Comparison of ENCODE assay signal across 25 mouse cellular contexts in the genomic region with DNA sequence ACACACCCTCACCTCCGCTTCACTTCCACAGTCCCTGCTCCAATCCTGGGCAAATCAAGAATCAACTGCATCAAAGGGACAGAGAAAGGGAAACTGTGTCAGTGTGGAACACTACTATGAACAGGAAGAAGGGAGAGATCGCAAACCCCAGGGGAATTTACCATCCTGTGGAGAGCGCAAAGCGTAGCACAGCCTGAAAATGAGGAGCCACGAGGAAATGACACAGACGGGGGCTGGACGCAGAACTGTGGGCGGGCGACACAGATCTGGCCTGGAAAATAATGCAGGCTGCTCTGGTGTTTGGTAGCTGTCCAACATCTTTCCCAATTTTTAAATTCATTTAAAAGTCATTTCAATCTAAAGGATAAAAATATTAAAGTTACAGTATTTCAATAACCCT.
DNase-seq lines count a peak whose midpoint lies in the region; ATAC-seq and TF ChIP-seq lines count a peak whose summit lies in the region.
"Had no signal": no experiment of that assay in that cellular context is flagged by ENCODE, and none has a peak within 500 bp of the region (broad histone marks: within the 10 kb centered on the region; RNA-seq: fewer than 3 reads in every experiment).

No protein-coding gene starts in this region.

- in situ Hi-C loops in CH12.LX (cut with MboI; ENCODE audit: low pct_ligation_motif_present, low pct_unique_long_range_greater_than_20kb, low sequenced_read_pairs) = no loop called here

- no peak for TF ChIP-seq CTCF in lung, postnatal 0 days (IDR thresholded peaks at IDR 0.05)
- TF ChIP-seq CTCF in CH12.LX (conservative IDR thresholded peaks at IDR 0.05 in 1 of 2, IDR thresholded peaks at IDR 0.05 in 1 of 2; ENCODE audit: low read depth in 2 of 2, low read length in 2 of 2) = no peak

- WGBS in hindbrain, embryonic 15.5 days = 68% methylated on average over 9 of the region's 9 CpGs
- 84% methylated on average over 9 of the region's 9 CpGs for WGBS in hindbrain, embryonic 10.5 days
- WGBS in lung, postnatal 0 days = 57% methylated on average over 9 of the region's 9 CpGs

- TF ChIP-seq RAD21 in CH12.LX (IDR thresholded peaks at IDR 0.05; ENCODE audit: low read depth, low read length) = no peak

- TF ChIP-seq POLR2A in CH12.LX (IDR thresholded peaks at IDR 0.05; ENCODE audit: low read depth, low read length) = no peak

- H3K79me2 ChIP-seq in CH12.LX (replicated peaks; ENCODE audit: control insufficient read depth, extremely low read depth, insufficient read depth, poor library complexity, severe bottlenecking) = no peaks in the 10 kb centered on the region

- H3K4me2 ChIP-seq in hindbrain, embryonic 15.5 days = no peak overlapping the region
- H3K4me2 ChIP-seq in lung, postnatal 0 days (replicated peaks; ENCODE audit: low read depth, low read length) = no peak overlapping the region
- no peak overlapping the region for H3K4me2 ChIP-seq in CH12.LX (ENCODE audit: insufficient read depth, low read depth, poor library complexity, severe bottlenecking)
- H3K4me2 ChIP-seq: heart, embryonic 15.5 days; hindbrain, embryonic 13.5 days; kidney, embryonic 15.5 days; limb, embryonic 12.5 days; liver, embryonic 15.5 days had no signal

- H3K9me3 ChIP-seq in hindbrain, embryonic 15.5 days = no peaks in the 10 kb centered on the region
- H3K9me3 ChIP-seq in hindbrain, embryonic 10.5 days = no peaks in the 10 kb centered on the region
- H3K9me3 ChIP-seq in lung, postnatal 0 days (ENCODE audit: low read length) = no peaks in the 10 kb centered on the region
- H3K9me3 ChIP-seq in CH12.LX (replicated peaks; ENCODE audit: low read length) = no peaks in the 10 kb centered on the region
- H3K9me3 ChIP-seq: heart, embryonic 15.5 days; hindbrain, embryonic 13.5 days; kidney, embryonic 15.5 days; limb, embryonic 12.5 days; liver, embryonic 15.5 days had no signal

- H3K4me1 ChIP-seq in hindbrain, embryonic 15.5 days (replicated peaks) = no peaks in the 10 kb centered on the region
- H3K4me1 ChIP-seq in hindbrain, embryonic 10.5 days (replicated peaks) = 0 out of 2 replicates have a peak, but pooled peaks cover 2% of the 10 kb centered on the region
- H3K4me1 ChIP-seq in lung, postnatal 0 days (ENCODE audit: insufficient read depth, low read depth, low read length) = no peaks in the 10 kb centered on the region
- peaks cover 3 to 13% of the 10 kb centered on the region in 2 experiments for H3K4me1 ChIP-seq in CH12.LX (ENCODE audit: control insufficient read depth in 1 of 2, insufficient read depth in 2 of 2)
- H3K4me1 ChIP-seq: heart, embryonic 15.5 days; hindbrain, embryonic 13.5 days; kidney, embryonic 15.5 days; limb, embryonic 12.5 days; liver, embryonic 15.5 days had no signal

- no peaks in the 10 kb centered on the region for H3K36me3 ChIP-seq in hindbrain, embryonic 15.5 days
- no peaks in the 10 kb centered on the region for H3K36me3 ChIP-seq in hindbrain, embryonic 10.5 days
- no peaks in the 10 kb centered on the region for H3K36me3 ChIP-seq in lung, postnatal 0 days (ENCODE audit: insufficient read depth, low read length)
- H3K36me3 ChIP-seq in CH12.LX (replicated peaks in 1 of 2; ENCODE audit: control insufficient read depth in 1 of 2, insufficient read depth in 1 of 2, low read length in 1 of 2) = no peaks in the 10 kb centered on the region
- H3K36me3 ChIP-seq: heart, embryonic 15.5 days; hindbrain, embryonic 13.5 days; kidney, embryonic 15.5 days; limb, embryonic 12.5 days; liver, embryonic 15.5 days had no signal

- intact Hi-C loops in gastrocnemius, postnatal 36 days (cut with DNase I) = no loop called here

- H3K27ac ChIP-seq in hindbrain, embryonic 15.5 days (replicated peaks) = no peak overlapping the region
- no peak overlapping the region for H3K27ac ChIP-seq in hindbrain, embryonic 10.5 days
- no peak overlapping the region for H3K27ac ChIP-seq in lung, postnatal 0 days (ENCODE audit: low read length)
- no peak overlapping the region for H3K27ac ChIP-seq in CH12.LX (ENCODE audit: insufficient read depth, low read depth)
- H3K27ac ChIP-seq: heart, embryonic 15.5 days; hindbrain, embryonic 13.5 days; kidney, embryonic 15.5 days; layer of hippocampus, adult 2 months; left cerebral cortex, adult 2 months; limb, embryonic 12.5 days; liver, embryonic 15.5 days had no signal

- H3K27me3 ChIP-seq in hindbrain, embryonic 15.5 days = no peaks in the 10 kb centered on the region
- no peaks in the 10 kb centered on the region for H3K27me3 ChIP-seq in hindbrain, embryonic 10.5 days (ENCODE audit: insufficient read depth, poor library complexity, severe bottlenecking)
- no peaks in the 10 kb centered on the region for H3K27me3 ChIP-seq in lung, postnatal 0 days (replicated peaks; ENCODE audit: insufficient read depth, low read length)
- no peaks in the 10 kb centered on the region for H3K27me3 ChIP-seq in CH12.LX (replicated peaks)
- H3K27me3 ChIP-seq: heart, embryonic 15.5 days; hindbrain, embryonic 13.5 days; kidney, embryonic 15.5 days; limb, embryonic 12.5 days; liver, embryonic 15.5 days had no signal

- dilution Hi-C loops in CH12.LX (cut with MboI; ENCODE audit: extremely low pct_ligation_motif_present, extremely low pct_unique_long_range_greater_than_20kb, low sequenced_read_pairs) = no loop called here

- no peak for DNase-seq in hindbrain, embryonic 10.5 days (ENCODE audit: low spot score)
- peak; percentile 11 to 63 for DNase-seq in layer of hippocampus, adult 18-20 months (ENCODE audit: low spot score in 2 of 2)
- no peak for DNase-seq in layer of hippocampus, postnatal 25 days (ENCODE audit: extremely low spot score in 1 of 2, low spot score in 1 of 2)
- peak; percentile 49 for DNase-seq in lung, postnatal 0 days (ENCODE audit: low spot score)
- DNase-seq in lung, postnatal 36 days = no peak
- DNase-seq in CH12.LX (ENCODE audit: extremely low read depth) = peak; percentile 80
- DNase-seq in gastrocnemius, postnatal 36 days = no peak
- DNase-seq: adrenal gland, postnatal 14 days; cerebellum, adult 18-20 months; cerebellum, postnatal 10 days; gastrocnemius, postnatal 10 days; heart, postnatal 36 days; kidney, adult 18-20 months; thymus, postnatal 4 days had no signal

- no peak for TF ChIP-seq EP300 in lung, postnatal 0 days (IDR thresholded peaks at IDR 0.05)
- TF ChIP-seq EP300 in CH12.LX (IDR thresholded peaks at IDR 0.05; ENCODE audit: low read length) = no peak

- no peak overlapping the region for H3K9ac ChIP-seq in hindbrain, embryonic 15.5 days
- H3K9ac ChIP-seq in lung, postnatal 0 days (replicated peaks; ENCODE audit: low read depth) = no peak overlapping the region
- H3K9ac ChIP-seq in CH12.LX (ENCODE audit: insufficient read depth, low read depth) = no peak overlapping the region
- H3K9ac ChIP-seq: heart, embryonic 15.5 days; hindbrain, embryonic 13.5 days; kidney, embryonic 15.5 days; limb, embryonic 12.5 days; liver, embryonic 15.5 days had no signal

- ATAC-seq in hindbrain, embryonic 15.5 days (ENCODE audit: low FRiP score, low read depth) = peak; percentile 42; the same call in 1 of the 2 replicates
- ATAC-seq in lung, postnatal 0 days = 0 out of 2 replicates have a peak, but pooled peaks have one; percentile 38
- ATAC-seq: forebrain, embryonic 16.5 days; midbrain, embryonic 16.5 days had no signal

- no peak overlapping the region for H3K4me3 ChIP-seq in hindbrain, embryonic 15.5 days
- H3K4me3 ChIP-seq in hindbrain, embryonic 10.5 days = no peak overlapping the region
- no peak overlapping the region for H3K4me3 ChIP-seq in lung, postnatal 0 days (ENCODE audit: low read depth, low read length)
- H3K4me3 ChIP-seq in CH12.LX (replicated peaks in 1 of 3; ENCODE audit: low read depth in 2 of 3, low read length in 2 of 3, poor library complexity in 1 of 3) = no peak overlapping the region
- H3K4me3 ChIP-seq: erythroblast, embryonic 14.5 days; heart, embryonic 15.5 days; hindbrain, embryonic 13.5 days; kidney, embryonic 15.5 days; layer of hippocampus, adult 2 months; left cerebral cortex, adult 2 months; limb, embryonic 12.5 days; liver, embryonic 15.5 days had no signal

TF ChIP-seq in CH12.LX, 34 proteins besides CTCF, POLR2A, EP300 and RAD21:
- TF ChIP-seq NELFE (IDR thresholded peaks at IDR 0.05; ENCODE audit: low read depth, low read length) = no peak
- no peak for TF ChIP-seq ZC3H11A (IDR thresholded peaks at IDR 0.05; ENCODE audit: low read depth, low read length)
- TF ChIP-seq ETS1 (conservative IDR thresholded peaks at IDR 0.05; ENCODE audit: low read depth, low read length) = no peak
- no peak for TF ChIP-seq SMC3 (IDR thresholded peaks at IDR 0.05; ENCODE audit: low read depth, low read length)
- no peak for TF ChIP-seq PAX5 (IDR thresholded peaks at IDR 0.05; ENCODE audit: low read length)
- no peak for TF ChIP-seq POLR2AphosphoS2 (IDR thresholded peaks at IDR 0.05; ENCODE audit: low read depth, low read length)
- no peak for TF ChIP-seq BHLHE40 (IDR thresholded peaks at IDR 0.05; ENCODE audit: low read depth, low read length)
- TF ChIP-seq CHD1 (IDR thresholded peaks at IDR 0.05; ENCODE audit: low read depth, low read length) = no peak
- no peak for TF ChIP-seq USF1 (IDR thresholded peaks at IDR 0.05; ENCODE audit: low read depth, low read length)
- no peak for TF ChIP-seq JUND (conservative IDR thresholded peaks at IDR 0.05; ENCODE audit: low read depth, low read length)
- TF ChIP-seq TBP (conservative IDR thresholded peaks at IDR 0.05; ENCODE audit: low read depth, low read length) = no peak
- TF ChIP-seq IRF4 (IDR thresholded peaks at IDR 0.05; ENCODE audit: low read depth, low read length) = no peak
- no peak for TF ChIP-seq MYC (IDR thresholded peaks at IDR 0.05; ENCODE audit: low read depth, low read length)
- no peak for TF ChIP-seq MXI1 (IDR thresholded peaks at IDR 0.05; ENCODE audit: low read depth, low read length)
- TF ChIP-seq KAT2A (IDR thresholded peaks at IDR 0.05; ENCODE audit: insufficient replicate concordance, low read length) = no peak

Comparison
In these comparisons a context has a peak if more than half of its experiments do, and no peak if none do; other contexts are left out.
1. DNase-seq: peak in layer of hippocampus, adult 18-20 months (2 of 2), lung, postnatal 0 days (single experiment) and CH12.LX (single experiment); none in hindbrain, embryonic 10.5 days (single experiment), layer of hippocampus, postnatal 25 days (0 of 2), lung, postnatal 36 days (single experiment) and gastrocnemius, postnatal 36 days (0 of 2).